Mouse (Mus musculus) testis, adult 2 months (tissue): ENCODE results near the gene Spin1. TPM values are rescaled to one million over a fixed set of nuclear protein-coding genes. Genes with fewer than 3 reads are reported as not detected.
"Not testable (repeated sequence)": the region's sequence is repeated elsewhere in the genome, so short reads cannot be mapped to it uniquely, and the experiment has no call there.

Experiments used
- H3K27ac ChIP-seq: fragments of 200-500 bp; 2 replicates; pipeline ENCODE4 v1.5.1; 2012; ENCODE audit warnings: low read depth, low read length; ENCODE audit not compliant: control insufficient read depth, insufficient read depth
- H3K27me3 ChIP-seq: fragments of 200-500 bp; 2 replicates; pipeline ENCODE4 v1.6.1; 2012; ENCODE audit warnings: mild to moderate bottlenecking, low read length, moderate library complexity; ENCODE audit not compliant: control insufficient read depth, insufficient read depth
- H3K36me3 ChIP-seq: fragments of 200-500 bp; 2 replicates; pipeline ENCODE4 v1.6.1; 2012; ENCODE audit warnings: mild to moderate bottlenecking, low read length; ENCODE audit not compliant: control insufficient read depth, insufficient read depth
- H3K4me1 ChIP-seq: fragments of 200-500 bp; 2 replicates; pipeline ENCODE4 v1.6.1; 2012; ENCODE audit warnings: low read length; ENCODE audit not compliant: control insufficient read depth, insufficient read depth
- H3K4me3 ChIP-seq: fragments of 200-500 bp; 2 replicates; pipeline ENCODE4 v1.5.1; 2012; ENCODE audit warnings: low read depth, mild to moderate bottlenecking, low read length, moderate library complexity, mixed read lengths; ENCODE audit not compliant: control insufficient read depth
- CTCF ChIP-seq: fragments of 200-500 bp; IDR thresholded peaks from 2 replicates; pipeline ENCODE4 v1.5.1; 2012; ENCODE audit warnings: low read depth, mild to moderate bottlenecking, inconsistent platforms, low read length, moderate library complexity; ENCODE audit not compliant: control insufficient read depth, insufficient read depth, insufficient replicate concordance
- POLR2A ChIP-seq: fragments of 200-500 bp; IDR thresholded peaks from 2 replicates; pipeline ENCODE4 v1.6.1; 2012; ENCODE audit warnings: low read depth, mild to moderate bottlenecking, inconsistent platforms, low read length, moderate library complexity; ENCODE audit not compliant: control insufficient read depth
- polyA plus RNA-seq: library from polyadenylated mRNA; depleted of rRNA; stranded (reverse); fragments of >200 nt; gene quantifications from 2 replicates; pipeline ENCODE4 v1.2.3, GENCODE M21; 2012

The Spin1 gene
- polyA plus RNA-seq, 1 experiment, result 12.1 TPM

- Histone ChIP-seq H3K27ac (no peak overlapping the region), H3K4me1 (peaks cover 2% of the 10 kb centered on the region), H3K27me3 (no peaks in the 10 kb centered on the region), H3K4me3 (no peak overlapping the region), H3K36me3 (no peaks in the 10 kb centered on the region)
- TF ChIP-seq POLR2A (no peak), CTCF (no peak)
Measured at GRCm38 (mm10) chr13:51105861-51106655, 5.4 kb downstream of the Spin1 start.

GRCm38 (mm10) chr13:51106816-51107215 is 6.1 kb downstream of the Spin1 start:
- no peak overlapping the region for H3K4me3 ChIP-seq
- peaks cover 2% of the 10 kb centered on the region for H3K4me1 ChIP-seq
- H3K27me3 ChIP-seq, result no peaks in the 10 kb centered on the region
- H3K36me3 ChIP-seq, result no peaks in the 10 kb centered on the region
- no peak for TF ChIP-seq POLR2A
- no peak for TF ChIP-seq CTCF
- H3K27ac ChIP-seq, result no peak overlapping the region

- H3K4me1 ChIP-seq, result peaks cover 2% of the 10 kb centered on the region; the same call in 1 of the 2 replicates
- no peak overlapping the region for H3K4me3 ChIP-seq
- no peaks in the 10 kb centered on the region for H3K36me3 ChIP-seq
- no peak overlapping the region for H3K27ac ChIP-seq
- no peaks in the 10 kb centered on the region for H3K27me3 ChIP-seq
- TF ChIP-seq CTCF (no peak), POLR2A (no peak)
Measured at GRCm38 (mm10) chr13:51109517-51109916, 8.8 kb downstream of the Spin1 start.

GRCm38 (mm10) chr13:51114398-51114797 is 13.7 kb downstream of the Spin1 start:
- H3K4me3 ChIP-seq, H3K36me3 ChIP-seq, H3K27ac ChIP-seq, H3K27me3 ChIP-seq, H3K4me1 ChIP-seq: not testable (repeated sequence)

- Histone ChIP-seq H3K27me3 (no peaks in the 10 kb centered on the region), H3K36me3 (no peaks in the 10 kb centered on the region), H3K27ac (no peak overlapping the region), H3K4me3 (no peak overlapping the region), H3K4me1 (no peaks in the 10 kb centered on the region; the same call in 1 of the 2 replicates)
- TF ChIP-seq CTCF (no peak), POLR2A (no peak)
Measured at GRCm38 (mm10) chr13:51115762-51116161, 15.1 kb downstream of the Spin1 start.

- Histone ChIP-seq H3K27me3 (no peaks in the 10 kb centered on the region), H3K4me3 (no peak overlapping the region), H3K4me1 (no peaks in the 10 kb centered on the region; the same call in none of the 2 replicates), H3K36me3 (no peaks in the 10 kb centered on the region), H3K27ac (no peak overlapping the region)
- no peak for TF ChIP-seq POLR2A
- no peak for TF ChIP-seq CTCF
Measured at GRCm38 (mm10) chr13:51120734-51121133, 20.1 kb downstream of the Spin1 start.

GRCm38 (mm10) chr13:51121966-51122365 is 21.3 kb downstream of the Spin1 start:
- H3K4me1 ChIP-seq, result no peaks in the 10 kb centered on the region; the same call in 1 of the 2 replicates
- TF ChIP-seq CTCF (no peak), POLR2A (no peak)

More at GRCm38 (mm10) chr13:51121966-51122365, 21.3 kb downstream of the Spin1 start:
- Histone ChIP-seq H3K4me3 (no peak overlapping the region), H3K36me3 (no peaks in the 10 kb centered on the region), H3K27me3 (no peaks in the 10 kb centered on the region), H3K27ac (no peak overlapping the region)
